Mouse (Mus musculus): ENCODE results near the gene Trpv4. TPM values are rescaled to one million over a fixed set of nuclear protein-coding genes. Genes with fewer than 3 reads are reported as not detected.

The Trpv4 gene
- polyA plus RNA-seq, 1 experiment from 2014 or later, result 1.1 TPM

- DNase-seq (ENCODE audit: low spot score), result peak; percentile 70
Measured at GRCm38 (mm10) chr5:114625590-114625989, 32.6 kb downstream of the Trpv4 start.

- DNase-seq (ENCODE audit: low spot score), result peak; percentile 40
Measured at GRCm38 (mm10) chr5:114620305-114620704, 37.9 kb downstream of the Trpv4 start.

- DNase-seq (ENCODE audit: low spot score), result peak; percentile 84
Measured at GRCm38 (mm10) chr5:114618851-114619250, 39.4 kb downstream of the Trpv4 start.

GRCm38 (mm10) chr5:114617809-114618208 lies 40.4 kb downstream of the Trpv4 start:
- no peak for DNase-seq (ENCODE audit: low spot score)

GRCm38 (mm10) chr5:114616336-114617061 lies 41.7 kb downstream of the Trpv4 start:
- DNase-seq (ENCODE audit: low spot score), result no peak

GRCm38 (mm10) chr5:114614863-114615262 lies 43.4 kb downstream of the Trpv4 start:
- no peak for DNase-seq (ENCODE audit: low spot score)

- no peak for DNase-seq (ENCODE audit: low spot score)
Measured at GRCm38 (mm10) chr5:114611968-114612608, 46.1 kb downstream of the Trpv4 start.

- no peak for DNase-seq (ENCODE audit: low spot score)
Measured at GRCm38 (mm10) chr5:114611256-114611655, 47.0 kb downstream of the Trpv4 start.

GRCm38 (mm10) chr5:114608516-114608915 lies 49.7 kb downstream of the Trpv4 start:
- DNase-seq (ENCODE audit: low spot score), result peak; percentile 75

- no peak for DNase-seq (ENCODE audit: low spot score)
Measured at GRCm38 (mm10) chr5:114607651-114608050, 50.6 kb downstream of the Trpv4 start.

- DNase-seq (ENCODE audit: low spot score), result no peak
Measured at GRCm38 (mm10) chr5:114605981-114606380, 52.2 kb downstream of the Trpv4 start.

- DNase-seq (ENCODE audit: low spot score), result no peak
Measured at GRCm38 (mm10) chr5:114604781-114605290, 53.4 kb downstream of the Trpv4 start.

GRCm38 (mm10) chr5:114603975-114604374 lies 54.2 kb downstream of the Trpv4 start:
- peak; percentile 41 for DNase-seq (ENCODE audit: low spot score)

- no peak for DNase-seq (ENCODE audit: low spot score)
Measured at GRCm38 (mm10) chr5:114602012-114602411, 56.2 kb downstream of the Trpv4 start.

- DNase-seq (ENCODE audit: low spot score), result peak; percentile 51
Measured at GRCm38 (mm10) chr5:114597652-114598051, 60.6 kb downstream of the Trpv4 start.

- DNase-seq (ENCODE audit: low spot score), result peak; percentile 81
Measured at GRCm38 (mm10) chr5:114597222-114597621, 61.0 kb downstream of the Trpv4 start.

- peak; percentile 76 for DNase-seq (ENCODE audit: low spot score)
Measured at GRCm38 (mm10) chr5:114596604-114597003, 61.6 kb downstream of the Trpv4 start.

- peak; percentile 73 for DNase-seq (ENCODE audit: low spot score)
Measured at GRCm38 (mm10) chr5:114594741-114595241, 63.4 kb downstream of the Trpv4 start.

- DNase-seq (ENCODE audit: low spot score), result no peak
Measured at GRCm38 (mm10) chr5:114593949-114594348, 64.3 kb downstream of the Trpv4 start.

- no peak for DNase-seq (ENCODE audit: low spot score)
Measured at GRCm38 (mm10) chr5:114593161-114593821, 64.9 kb downstream of the Trpv4 start.

- no peak for DNase-seq (ENCODE audit: low spot score)
Measured at GRCm38 (mm10) chr5:114592463-114593160, 65.6 kb downstream of the Trpv4 start.

Measured in thymus, postnatal 0 days (tissue).